8 mouse cellular contexts compared by ENCODE assay signal in genomic region chr13:20272562-20272961, GRCm38 (mm10).
DNase-seq lines count a peak whose midpoint lies in the region; ATAC-seq and TF ChIP-seq lines count a peak whose summit lies in the region.

No protein-coding gene starts in this region.

- H3K4me2 ChIP-seq in hindbrain, embryonic 11.5 days (replicated peaks; ENCODE audit: low read depth, low read length), result no peak overlapping the region
- H3K4me2 ChIP-seq in hindbrain, embryonic 14.5 days (replicated peaks), result no peak overlapping the region
- no peak overlapping the region for H3K4me2 ChIP-seq in CH12.LX (ENCODE audit: insufficient read depth, low read depth, poor library complexity, severe bottlenecking)
- H3K4me2 ChIP-seq in limb, embryonic 14.5 days (replicated peaks; ENCODE audit: low read depth, low read length, severe bottlenecking), result no peak overlapping the region

- TF ChIP-seq CTCF in CH12.LX (conservative IDR thresholded peaks at IDR 0.05 in 1 of 2, IDR thresholded peaks at IDR 0.05 in 1 of 2; ENCODE audit: low read depth in 2 of 2, low read length in 2 of 2), result peak; percentile 23 to 51; a peak in 3 of 4 replicates
- peak; percentile 63 for TF ChIP-seq CTCF in brain, embryonic 14.5 days (IDR thresholded peaks at IDR 0.05; ENCODE audit: borderline replicate concordance, extremely low read depth, insufficient read depth, insufficient read length)

- no peak overlapping the region for H3K9ac ChIP-seq in hindbrain, embryonic 11.5 days (ENCODE audit: low read depth, low read length)
- no peak overlapping the region for H3K9ac ChIP-seq in hindbrain, embryonic 14.5 days
- H3K9ac ChIP-seq in CH12.LX (ENCODE audit: insufficient read depth, low read depth), result no peak overlapping the region
- H3K9ac ChIP-seq in limb, embryonic 14.5 days (ENCODE audit: low read depth, low read length, severe bottlenecking), result no peak overlapping the region

- no peak overlapping the region for H3K4me3 ChIP-seq in hindbrain, embryonic 11.5 days (ENCODE audit: low read depth, low read length)
- H3K4me3 ChIP-seq in hindbrain, embryonic 14.5 days (replicated peaks; ENCODE audit: low read length), result no peak overlapping the region
- H3K4me3 ChIP-seq in CH12.LX (replicated peaks in 1 of 3; ENCODE audit: low read depth in 2 of 3, low read length in 2 of 3, poor library complexity in 1 of 3), result no peak overlapping the region
- no peak overlapping the region for H3K4me3 ChIP-seq in limb, embryonic 14.5 days (replicated peaks; ENCODE audit: low read length)

- no peaks in the 10 kb centered on the region for H3K4me1 ChIP-seq in hindbrain, embryonic 11.5 days (replicated peaks; ENCODE audit: control insufficient read depth, insufficient read depth, low read length)
- H3K4me1 ChIP-seq in hindbrain, embryonic 14.5 days (replicated peaks; ENCODE audit: control insufficient read depth, insufficient read depth, low read length), result no peaks in the 10 kb centered on the region
- peaks cover 0 to 16% of the 10 kb centered on the region in 2 experiments; a peak in 1 of 4 replicates for H3K4me1 ChIP-seq in CH12.LX (ENCODE audit: control insufficient read depth in 1 of 2, insufficient read depth in 2 of 2)
- no peaks in the 10 kb centered on the region for H3K4me1 ChIP-seq in limb, embryonic 14.5 days (ENCODE audit: control insufficient read depth, insufficient read depth, low read length)

- H3K27me3 ChIP-seq in hindbrain, embryonic 11.5 days (ENCODE audit: control insufficient read depth, insufficient read depth, low read length), result no peaks in the 10 kb centered on the region
- H3K27me3 ChIP-seq in hindbrain, embryonic 14.5 days (ENCODE audit: control insufficient read depth, insufficient read depth, low read length), result no peaks in the 10 kb centered on the region
- no peaks in the 10 kb centered on the region for H3K27me3 ChIP-seq in CH12.LX (replicated peaks)
- peaks cover 3% of the 10 kb centered on the region; the same call in 1 of the 2 replicates for H3K27me3 ChIP-seq in limb, embryonic 14.5 days (ENCODE audit: control insufficient read depth, insufficient read depth, low read length)

- TF ChIP-seq EP300 in CH12.LX (IDR thresholded peaks at IDR 0.05; ENCODE audit: low read length), result no peak

- H3K27ac ChIP-seq in hindbrain, embryonic 11.5 days (ENCODE audit: low read depth, low read length), result no peak overlapping the region
- no peak overlapping the region for H3K27ac ChIP-seq in hindbrain, embryonic 14.5 days
- no peak overlapping the region for H3K27ac ChIP-seq in CH12.LX (ENCODE audit: insufficient read depth, low read depth)
- no peak overlapping the region for H3K27ac ChIP-seq in limb, embryonic 14.5 days (replicated peaks; ENCODE audit: low read depth, low read length)

- TF ChIP-seq POLR2A in CH12.LX (IDR thresholded peaks at IDR 0.05; ENCODE audit: low read depth, low read length), result no peak
- no peak for TF ChIP-seq POLR2A in brain, embryonic 14.5 days (IDR thresholded peaks at IDR 0.05; ENCODE audit: borderline replicate concordance, extremely low read depth, insufficient read depth, insufficient read length, poor library complexity, severe bottlenecking)
- TF ChIP-seq POLR2A in limb, embryonic 14.5 days (IDR thresholded peaks at IDR 0.05; ENCODE audit: borderline replicate concordance, extremely low read depth, insufficient read depth, insufficient read length), result no peak

- WGBS in hindbrain, embryonic 11.5 days, result 55% methylated on average over 6 of the region's 6 CpGs
- 55% methylated on average over 6 of the region's 6 CpGs for WGBS in hindbrain, embryonic 14.5 days
- WGBS in limb, embryonic 14.5 days, result 45% methylated on average over 6 of the region's 6 CpGs

- no peaks in the 10 kb centered on the region for H3K9me3 ChIP-seq in hindbrain, embryonic 11.5 days (ENCODE audit: control insufficient read depth, low read length)
- H3K9me3 ChIP-seq in hindbrain, embryonic 14.5 days (ENCODE audit: control insufficient read depth, low read length), result no peaks in the 10 kb centered on the region
- no peaks in the 10 kb centered on the region for H3K9me3 ChIP-seq in CH12.LX (replicated peaks; ENCODE audit: low read length)
- H3K9me3 ChIP-seq in limb, embryonic 14.5 days (ENCODE audit: control insufficient read depth, low read length), result no peaks in the 10 kb centered on the region

- in situ Hi-C loops in CH12.LX (cut with MboI; ENCODE audit: low pct_ligation_motif_present, low pct_unique_long_range_greater_than_20kb, low sequenced_read_pairs), result loop anchor here (10.0 kb wide), 1 partner anchor 238 kb away; no protein-coding TSS in a partner anchor

- dilution Hi-C loops in CH12.LX (cut with MboI; ENCODE audit: extremely low pct_ligation_motif_present, extremely low pct_unique_long_range_greater_than_20kb, low sequenced_read_pairs), result no loop called here

- H3K36me3 ChIP-seq in hindbrain, embryonic 11.5 days (ENCODE audit: control insufficient read depth, insufficient read depth, low read length), result no peaks in the 10 kb centered on the region
- no peaks in the 10 kb centered on the region for H3K36me3 ChIP-seq in hindbrain, embryonic 14.5 days (replicated peaks; ENCODE audit: control insufficient read depth, insufficient read depth)
- peaks cover 6 to 59% of the 10 kb centered on the region in 2 experiments for H3K36me3 ChIP-seq in CH12.LX (replicated peaks in 1 of 2; ENCODE audit: control insufficient read depth in 1 of 2, insufficient read depth in 1 of 2, low read length in 1 of 2)
- no peaks in the 10 kb centered on the region for H3K36me3 ChIP-seq in limb, embryonic 14.5 days (ENCODE audit: control insufficient read depth, insufficient read depth, low read length)

- TF ChIP-seq RAD21 in CH12.LX (IDR thresholded peaks at IDR 0.05; ENCODE audit: low read depth, low read length), result peak; percentile 44

- ATAC-seq in hindbrain, embryonic 11.5 days (ENCODE audit: low FRiP score), result no peak; the same call in 1 of the 2 replicates
- no peak for ATAC-seq in hindbrain, embryonic 14.5 days (ENCODE audit: low FRiP score)
- peak; percentile 37; the same call in 1 of the 2 replicates for ATAC-seq in limb, embryonic 14.5 days (ENCODE audit: low FRiP score, low read depth)

- H3K79me2 ChIP-seq in CH12.LX (replicated peaks; ENCODE audit: control insufficient read depth, extremely low read depth, insufficient read depth, poor library complexity, severe bottlenecking), result no peaks in the 10 kb centered on the region

- DNase-seq in hindbrain, embryonic 11.5 days (ENCODE audit: low spot score), result peak; percentile 45
- no peak for DNase-seq in hindbrain, embryonic 14.5 days (ENCODE audit: low spot score)
- peak; percentile 16 for DNase-seq in CH12.LX (ENCODE audit: extremely low read depth)
- peak; percentile 62 for DNase-seq in brain, embryonic 14.5 days (ENCODE audit: low read depth)
- DNase-seq in limb, embryonic 14.5 days (ENCODE audit: low spot score), result peak; percentile 37
- DNase-seq in retina, postnatal 1 day, result peak; percentile 59
- DNase-seq in cerebellum, adult 18-20 months, result no peak
- no peak for DNase-seq in urinary bladder, adult 18-20 months (ENCODE audit: low spot score in 2 of 2)

TF ChIP-seq in CH12.LX, 34 proteins besides CTCF, POLR2A, EP300 and RAD21:
- no peak for TF ChIP-seq USF1 (IDR thresholded peaks at IDR 0.05; ENCODE audit: low read depth, low read length)
- no peak for TF ChIP-seq E2F4 (IDR thresholded peaks at IDR 0.05; ENCODE audit: insufficient replicate concordance, low read depth, low read length)
- TF ChIP-seq PAX5 (IDR thresholded peaks at IDR 0.05; ENCODE audit: low read length), result no peak
- peak; percentile 26 for TF ChIP-seq SMC3 (IDR thresholded peaks at IDR 0.05; ENCODE audit: low read depth, low read length)
- TF ChIP-seq BHLHE40 (IDR thresholded peaks at IDR 0.05; ENCODE audit: low read depth, low read length), result no peak

Comparison
In these comparisons a context has a peak if more than half of its experiments do, and no peak if none do; other contexts are left out.
1. DNase-seq: peak in hindbrain, embryonic 11.5 days (single experiment), CH12.LX (single experiment), brain, embryonic 14.5 days (single experiment), limb, embryonic 14.5 days (single experiment) and retina, postnatal 1 day (single experiment); none in hindbrain, embryonic 14.5 days (single experiment), cerebellum, adult 18-20 months (0 of 2) and urinary bladder, adult 18-20 months (0 of 2).